Mouse (Mus musculus) spleen, adult 2 months (tissue): ENCODE data around the gene Lef1.

Source experiments
- CTCF ChIP-seq: fragments of 200-500 bp; IDR thresholded peaks from 2 replicates; pipeline ENCODE4 v1.5.1; 2011; ENCODE audit warnings: mild to moderate bottlenecking, inconsistent platforms; ENCODE audit not compliant: insufficient read depth, insufficient read length, insufficient replicate concordance; ENCODE audit errors: extremely low read depth
- POLR2A ChIP-seq: fragments of 200-500 bp; IDR thresholded peaks from 2 replicates; pipeline ENCODE4 v1.6.1; 2011; ENCODE audit warnings: low read depth, low read length, inconsistent platforms

- TF ChIP-seq CTCF (no peak), POLR2A (no peak)
Measured at GRCm38 (mm10) chr3:131254991-131255390, 144.7 kb downstream of the Lef1 start.
